Comparison of ENCODE assay signal across 17 mouse cellular contexts in the genomic region with DNA sequence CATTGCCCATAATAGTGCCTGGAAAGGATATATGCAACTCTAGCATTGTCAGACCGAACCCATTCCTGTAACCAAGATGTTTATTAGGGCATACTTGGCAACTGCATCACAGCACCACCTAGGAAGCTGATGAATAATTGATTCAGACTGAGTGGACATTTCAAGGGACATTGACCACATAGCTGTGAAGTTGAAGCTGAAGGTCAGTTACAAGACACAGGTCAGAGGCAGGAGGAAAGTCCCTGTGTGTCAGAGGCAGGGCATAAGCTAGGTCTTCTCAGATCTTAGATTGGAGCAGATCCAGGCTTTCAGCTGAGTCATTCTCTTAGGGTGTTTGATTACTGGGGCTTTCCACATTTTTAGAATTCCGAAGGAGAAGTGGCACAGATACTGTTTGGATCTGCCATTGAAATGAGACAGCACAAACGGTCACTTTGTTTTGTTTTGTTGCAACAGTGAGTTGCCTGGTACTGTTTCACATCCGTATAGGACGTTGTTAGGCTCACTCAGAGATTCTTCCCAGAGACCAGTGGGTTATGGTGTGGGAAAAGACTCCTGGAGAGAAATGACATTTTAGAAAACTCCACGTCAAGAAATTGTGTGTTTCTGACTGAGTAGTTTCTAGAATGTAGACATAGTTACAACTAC.
A peak's percentile ranks its signal among the peaks of the same experiment; 100 is the strongest.
DNase-seq lines count a peak whose midpoint lies in the region; ATAC-seq and TF ChIP-seq lines count a peak whose summit lies in the region.
"Had no signal": no experiment of that assay in that cellular context is flagged by ENCODE, and none has a peak within 500 bp of the region (broad histone marks: within the 10 kb centered on the region; RNA-seq: fewer than 3 reads in every experiment).

No protein-coding gene starts in this region.

- H3K79me3 ChIP-seq in C2C12 (ENCODE audit: low read depth), result no peaks in the 10 kb centered on the region

- H3K79me2 ChIP-seq in C2C12 (ENCODE audit: control insufficient read depth, insufficient read depth), result no peaks in the 10 kb centered on the region

- H3K4me3 ChIP-seq in C2C12 (ENCODE audit: insufficient read depth, poor library complexity, severe bottlenecking), result no peak overlapping the region
- H3K4me3 ChIP-seq in neural tube, embryonic 15.5 days (replicated peaks), result no peak overlapping the region
- H3K4me3 ChIP-seq: embryonic facial prominence, embryonic 12.5 days; forebrain, embryonic 10.5 days; heart, embryonic 12.5 days; limb, embryonic 10.5 days; megakaryocyte, embryonic 14.5 days; neural tube, embryonic 13.5 days had no signal

- no peak overlapping the region for H3ac ChIP-seq in C2C12 (ENCODE audit: control insufficient read depth, insufficient read length, low read depth)

- WGBS in neural tube, embryonic 15.5 days, result 83% methylated on average over 6 of the region's 6 CpGs

- peak; percentile 17 to 54 for DNase-seq in kidney, adult 8-10 months
- no peak for DNase-seq in kidney, postnatal 25 days
- DNase-seq in R1 (ENCODE audit: low read depth, low spot score) (peak; percentile 27), MN1 (ENCODE audit: low spot score) (no peak)
- DNase-seq in lung, postnatal 10 days, result peak; percentile 6
- DNase-seq: cerebellum, adult 18-20 months; gastrocnemius, postnatal 25 days; thymus, adult 2 months had no signal

- no peaks in the 10 kb centered on the region for H3K4me1 ChIP-seq in neural tube, embryonic 15.5 days
- H3K4me1 ChIP-seq: embryonic facial prominence, embryonic 12.5 days; megakaryocyte, embryonic 14.5 days had no signal

- no peak for TF ChIP-seq CTCF in C2C12 (IDR thresholded peaks at IDR 0.05; ENCODE audit: control insufficient read depth, insufficient read depth, insufficient read length)

- no peaks in the 10 kb centered on the region for H3K9me3 ChIP-seq in neural tube, embryonic 15.5 days (replicated peaks)
- H3K9me3 ChIP-seq: embryonic facial prominence, embryonic 12.5 days; forebrain, embryonic 10.5 days; heart, embryonic 12.5 days; limb, embryonic 10.5 days; megakaryocyte, embryonic 14.5 days; neural tube, embryonic 13.5 days had no signal

- H3K9ac ChIP-seq in neural tube, embryonic 15.5 days (replicated peaks), result no peak overlapping the region
- H3K9ac ChIP-seq: embryonic facial prominence, embryonic 12.5 days; heart, embryonic 12.5 days; liver, embryonic 14.5 days; neural tube, embryonic 13.5 days had no signal

- no peak overlapping the region for H3K4me2 ChIP-seq in neural tube, embryonic 15.5 days
- H3K4me2 ChIP-seq: embryonic facial prominence, embryonic 12.5 days; heart, embryonic 12.5 days; neural tube, embryonic 13.5 days had no signal

- no peaks in the 10 kb centered on the region for H3K36me3 ChIP-seq in C2C12 (ENCODE audit: control insufficient read depth, insufficient read depth)
- no peaks in the 10 kb centered on the region for H3K36me3 ChIP-seq in neural tube, embryonic 15.5 days
- H3K36me3 ChIP-seq: embryonic facial prominence, embryonic 12.5 days; forebrain, embryonic 10.5 days; heart, embryonic 12.5 days; limb, embryonic 10.5 days; neural tube, embryonic 13.5 days had no signal

- no peaks in the 10 kb centered on the region for H3K27me3 ChIP-seq in C2C12 (ENCODE audit: control insufficient read depth, insufficient read depth, insufficient read length)
- H3K27me3 ChIP-seq in neural tube, embryonic 15.5 days (replicated peaks), result no peaks in the 10 kb centered on the region
- H3K27me3 ChIP-seq: embryonic facial prominence, embryonic 12.5 days; heart, embryonic 12.5 days; megakaryocyte, embryonic 14.5 days; neural tube, embryonic 13.5 days had no signal

- no peak for ATAC-seq in neural tube, embryonic 15.5 days (ENCODE audit: low FRiP score)

- H3K27ac ChIP-seq in neural tube, embryonic 15.5 days (replicated peaks), result no peak overlapping the region
- H3K27ac ChIP-seq: embryonic facial prominence, embryonic 12.5 days; forebrain, embryonic 10.5 days; limb, embryonic 10.5 days; liver, embryonic 14.5 days; neural tube, embryonic 13.5 days had no signal

TF ChIP-seq in C2C12, 6 proteins besides CTCF, POLR2A, EP300 and RAD21:
- no peak for TF ChIP-seq MAX (IDR thresholded peaks at IDR 0.05)
- TF ChIP-seq CEBPB (IDR thresholded peaks at IDR 0.05; ENCODE audit: low read depth), result peak; percentile 59
- peak; percentile 41 for TF ChIP-seq FOSL1 (IDR thresholded peaks at IDR 0.05; ENCODE audit: insufficient read depth, low read length, poor library complexity, severe bottlenecking)
- peak; percentile 7 for TF ChIP-seq MYOD1 (IDR thresholded peaks at IDR 0.05; ENCODE audit: control insufficient read depth, insufficient read length, low read depth)

Comparison
In these comparisons a context has a peak if more than half of its experiments do, and no peak if none do; other contexts are left out.
1. DNase-seq: peak in kidney, adult 8-10 months (2 of 2), R1 (single experiment) and lung, postnatal 10 days (single experiment); none in kidney, postnatal 25 days (0 of 2) and MN1 (single experiment).